Mouse (Mus musculus): ENCODE results near the gene Cetn3.

Gene Cetn3

DNA sequence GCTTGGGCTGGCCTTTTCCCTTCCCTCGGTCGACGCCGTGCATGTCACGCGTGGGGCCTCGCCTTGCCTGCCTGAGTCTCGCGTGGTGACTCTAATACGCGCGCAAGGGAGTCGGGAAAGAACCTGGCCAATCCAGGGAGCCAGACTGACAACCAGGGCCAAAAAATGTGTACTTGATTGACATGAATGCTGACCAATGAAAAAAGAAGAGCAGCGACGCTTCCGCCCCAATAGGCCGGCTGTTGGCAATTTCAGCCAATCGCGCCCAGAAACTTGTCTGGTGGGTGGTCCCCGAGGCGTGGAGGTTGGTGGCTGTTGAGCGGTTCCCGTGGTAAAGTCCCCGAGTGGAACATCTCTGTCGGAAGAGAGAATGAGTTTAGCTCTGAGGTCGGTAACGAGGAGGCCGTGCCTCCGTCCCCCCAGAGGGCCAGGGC, at the start of gene Cetn3:
Cetn3 (plus strand) TSS at position 107 of the 434 bp plus-strand sequence.
- peak; percentile 86 to 90 for DNase-seq (ENCODE audit: low spot score in 2 of 2)

DNA sequence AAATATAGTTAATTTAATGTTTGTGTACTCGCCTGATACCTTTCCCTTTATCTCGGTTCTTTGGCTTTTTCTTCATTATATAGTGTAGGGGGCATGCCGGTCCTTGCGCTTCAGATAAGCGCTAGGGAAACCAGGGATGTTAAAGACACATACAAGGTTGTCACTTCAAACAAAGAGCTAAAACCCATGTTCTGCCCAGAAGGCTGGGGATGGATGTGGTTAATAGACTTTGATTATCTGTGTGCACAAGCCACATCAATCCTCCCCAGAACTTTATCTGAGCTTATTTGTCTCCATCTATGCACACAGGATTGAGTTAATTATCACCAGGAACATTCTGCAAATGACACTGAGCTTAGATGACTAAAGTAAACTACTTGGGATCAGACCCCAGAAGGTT, 46.3 kb upstream of the Cetn3 start:
- DNase-seq (ENCODE audit: low spot score in 2 of 2) = no peak

DNA sequence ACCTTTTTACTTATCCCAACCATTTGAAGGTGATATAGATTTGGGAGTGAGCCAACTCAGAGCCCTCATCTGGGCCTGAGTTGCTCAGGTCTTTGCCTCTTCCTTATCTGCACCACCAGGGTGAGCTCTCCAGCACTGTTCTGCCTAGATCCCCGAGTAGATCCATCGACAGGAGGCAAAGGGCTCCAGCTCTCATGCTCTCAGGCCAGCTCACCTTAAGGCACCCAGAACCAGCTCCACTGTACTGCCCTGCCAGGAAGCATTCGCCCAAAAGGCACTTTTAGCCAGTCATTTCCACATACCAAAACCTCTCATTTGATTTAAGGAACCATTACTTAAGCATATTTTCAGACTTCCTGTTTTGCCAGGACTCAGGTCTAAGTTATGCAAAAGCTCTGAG, 42.0 kb upstream of the Cetn3 start:
- DNase-seq (ENCODE audit: low spot score in 2 of 2) = no peak

DNA sequence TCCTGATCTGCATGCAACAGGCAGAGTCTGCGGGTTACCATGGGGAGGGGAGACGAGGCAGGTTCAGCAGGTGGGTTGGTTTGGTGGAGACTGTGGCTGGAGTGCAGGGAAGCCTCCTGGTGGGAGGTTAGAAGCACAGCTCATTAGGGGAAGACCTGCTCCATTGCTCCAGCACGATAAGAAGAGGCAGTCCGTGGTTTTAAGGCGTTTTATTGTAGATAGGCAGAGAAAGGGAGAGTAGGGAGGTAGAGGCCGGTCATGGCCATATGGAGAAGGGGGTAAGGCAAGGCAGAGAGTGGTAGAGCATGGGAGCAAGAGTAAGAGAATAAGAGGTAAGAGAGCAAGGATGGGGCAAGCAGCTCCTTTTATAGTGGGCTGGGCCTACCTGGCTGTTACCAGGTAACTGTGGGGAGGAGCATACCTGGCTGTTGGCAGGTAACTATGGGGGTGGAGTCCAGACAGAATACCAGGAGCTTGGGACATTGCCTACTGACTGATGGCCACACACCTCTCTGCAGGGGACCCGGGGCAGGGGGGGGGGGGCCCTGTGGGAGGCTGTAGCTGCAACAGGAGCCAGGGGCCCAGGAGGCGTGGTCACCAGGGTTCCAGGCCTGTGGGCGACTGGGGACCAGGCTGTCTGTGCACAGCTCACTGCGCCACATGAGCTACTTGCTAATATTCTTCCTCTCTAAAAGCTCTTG, 39.3 kb upstream of the Cetn3 start:
- no peak for DNase-seq (ENCODE audit: low spot score in 2 of 2)

DNA sequence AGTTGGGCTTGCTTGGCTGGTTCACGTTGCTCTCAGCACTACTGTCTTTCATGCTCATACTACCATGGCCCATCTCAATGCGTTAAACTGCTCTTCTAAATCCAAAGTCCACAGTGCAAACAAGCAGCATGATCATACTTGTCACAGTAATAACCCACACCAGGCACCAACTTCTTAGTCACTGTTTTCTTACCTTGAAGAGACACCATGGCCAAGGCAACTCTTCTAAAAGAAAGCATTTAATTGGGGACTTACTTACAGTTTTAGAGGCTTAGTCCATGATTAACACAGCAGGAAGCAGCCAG, 38.8 kb upstream of the Cetn3 start:
- DNase-seq (ENCODE audit: low spot score in 2 of 2) = no peak

DNA sequence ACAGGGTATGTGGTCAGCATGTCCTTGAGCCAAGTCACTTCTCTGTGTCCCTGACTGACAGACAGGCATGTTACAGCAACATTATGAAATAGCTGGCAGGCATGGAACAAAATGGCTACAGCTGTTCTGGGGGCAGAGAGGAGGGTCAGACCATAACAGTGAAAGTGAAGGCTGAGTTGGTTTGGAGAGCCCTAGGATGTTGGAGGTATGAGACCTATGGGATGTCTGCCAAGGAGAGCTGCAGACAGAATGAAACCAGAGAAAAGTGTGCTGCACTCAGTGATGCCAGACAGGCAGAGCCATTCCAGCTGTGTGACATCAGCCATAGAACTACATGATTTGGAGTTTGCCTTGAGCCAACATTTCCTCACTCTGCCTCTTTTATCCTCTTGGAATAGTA, 28.0 kb upstream of the Cetn3 start:
- no peak for DNase-seq (ENCODE audit: low spot score in 2 of 2)

DNA sequence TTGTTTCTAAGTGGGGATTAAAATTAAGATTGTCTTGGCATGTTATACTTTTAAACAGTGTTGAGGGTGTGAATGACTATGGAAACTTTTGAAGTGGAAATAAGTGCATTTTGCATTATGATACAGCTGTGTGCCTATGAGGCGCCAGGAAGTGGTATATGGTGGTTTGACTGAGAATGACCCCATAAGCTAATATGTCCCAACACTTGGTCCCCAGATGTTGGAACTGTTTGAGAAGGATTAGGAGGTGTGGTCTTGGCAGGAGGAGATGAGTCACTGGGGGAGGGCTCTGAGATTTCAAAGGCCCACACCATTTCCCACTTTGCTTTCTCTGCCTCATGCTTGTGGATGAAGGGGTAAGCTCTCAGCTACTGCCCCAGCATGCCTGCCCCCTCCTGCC, 27.6 kb upstream of the Cetn3 start:
- DNase-seq (ENCODE audit: low spot score in 2 of 2) = no peak

DNA sequence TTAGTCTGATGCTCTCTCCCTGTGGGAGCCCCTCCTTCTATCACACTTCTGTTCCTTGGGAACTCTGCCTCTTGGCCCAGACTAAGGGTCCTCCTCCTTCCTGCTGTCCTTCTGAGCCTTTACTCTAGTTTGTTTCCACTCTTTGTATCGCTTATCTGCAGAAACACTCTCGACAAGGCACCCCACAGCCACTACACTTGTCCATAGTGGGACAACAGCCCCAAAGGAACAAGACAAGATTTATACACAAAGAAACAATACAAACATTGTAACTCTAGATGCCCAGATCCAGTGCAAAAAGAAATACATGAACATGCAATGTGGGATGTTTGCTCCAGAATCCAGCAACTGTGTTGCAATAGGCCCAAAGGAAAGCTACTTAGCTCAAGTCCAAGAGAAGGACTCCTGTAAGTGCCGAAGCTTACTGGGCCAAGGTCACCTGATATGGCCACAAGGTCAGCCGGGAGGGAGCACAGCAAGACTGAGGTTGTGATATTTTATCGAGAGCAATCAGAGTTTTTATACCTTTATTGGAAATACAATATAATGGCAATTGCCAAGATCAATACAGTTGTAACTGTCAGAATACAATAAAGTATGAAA, 25.7 kb upstream of the Cetn3 start:
- no peak for DNase-seq (ENCODE audit: low spot score in 2 of 2)

DNA sequence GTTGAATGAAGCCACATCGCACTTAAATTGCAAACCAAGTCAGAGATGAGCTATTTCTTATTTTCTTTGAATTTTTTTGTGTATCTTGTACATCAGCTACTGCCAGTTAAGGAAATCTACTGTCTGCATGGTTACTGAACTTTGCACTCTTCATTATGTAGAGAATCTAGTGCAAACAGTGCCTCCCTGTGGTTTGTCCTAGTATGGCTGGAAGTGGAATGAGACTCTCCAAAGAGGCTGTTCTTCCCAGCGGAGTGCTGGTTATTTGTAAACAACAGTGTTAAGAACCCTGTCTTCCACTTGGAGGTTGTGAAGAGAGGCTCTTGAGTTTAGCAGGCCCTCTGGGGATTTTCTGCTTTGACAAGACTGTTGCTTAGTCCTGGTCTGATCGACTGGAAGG, 22.5 kb upstream of the Cetn3 start:
- peak; percentile 10 to 23 for DNase-seq (ENCODE audit: low spot score in 2 of 2)

DNA sequence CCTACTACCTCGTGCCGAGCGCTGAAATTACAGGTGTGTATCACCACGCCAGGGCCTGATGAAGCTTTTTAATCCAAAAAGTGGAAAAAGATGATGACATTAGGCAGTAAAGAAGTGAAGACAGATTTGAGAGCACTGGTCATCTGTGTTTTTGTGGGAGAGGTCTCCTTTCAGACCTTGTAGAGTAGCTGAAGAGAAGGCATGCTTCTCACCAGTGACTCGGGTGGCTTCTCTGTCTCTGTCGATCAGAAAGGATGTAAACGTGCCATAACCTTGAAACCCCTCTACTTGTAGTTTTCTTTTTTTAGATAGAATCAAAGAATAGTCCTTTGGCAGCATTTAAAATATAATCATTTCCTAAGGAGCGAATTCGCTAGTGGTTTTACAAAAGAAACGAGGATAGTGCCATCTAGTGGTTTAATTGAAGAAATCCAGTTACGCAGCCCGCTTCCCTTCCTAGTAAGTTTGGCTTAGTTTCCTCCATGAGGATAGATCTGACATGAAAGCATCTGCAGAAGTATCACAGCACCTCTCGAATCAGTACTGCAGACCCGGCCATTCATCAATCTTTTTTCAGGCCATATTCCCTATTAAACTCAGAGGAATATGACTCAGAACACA, 21.2 kb upstream of the Cetn3 start:
- DNase-seq (ENCODE audit: low spot score in 2 of 2) = no peak

DNA sequence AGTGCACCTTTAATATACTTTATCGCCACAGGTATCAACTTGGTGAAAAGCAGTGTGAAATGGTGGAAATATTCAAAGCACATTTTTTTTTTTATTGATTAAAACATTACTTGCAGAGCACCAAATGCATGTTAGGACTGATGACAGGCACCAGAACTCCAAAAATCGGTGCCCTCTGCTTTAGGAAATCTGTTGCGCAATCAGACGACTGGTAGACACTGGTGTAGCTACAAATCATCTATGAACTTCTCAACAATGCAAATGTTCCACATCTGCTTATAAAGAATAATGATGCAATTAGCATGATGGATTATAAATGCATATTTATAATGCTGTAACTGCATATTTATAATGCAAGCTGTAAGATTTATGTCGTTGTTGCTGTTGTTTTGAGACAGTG, 18.7 kb upstream of the Cetn3 start:
- no peak for DNase-seq (ENCODE audit: low spot score in 2 of 2)

DNA sequence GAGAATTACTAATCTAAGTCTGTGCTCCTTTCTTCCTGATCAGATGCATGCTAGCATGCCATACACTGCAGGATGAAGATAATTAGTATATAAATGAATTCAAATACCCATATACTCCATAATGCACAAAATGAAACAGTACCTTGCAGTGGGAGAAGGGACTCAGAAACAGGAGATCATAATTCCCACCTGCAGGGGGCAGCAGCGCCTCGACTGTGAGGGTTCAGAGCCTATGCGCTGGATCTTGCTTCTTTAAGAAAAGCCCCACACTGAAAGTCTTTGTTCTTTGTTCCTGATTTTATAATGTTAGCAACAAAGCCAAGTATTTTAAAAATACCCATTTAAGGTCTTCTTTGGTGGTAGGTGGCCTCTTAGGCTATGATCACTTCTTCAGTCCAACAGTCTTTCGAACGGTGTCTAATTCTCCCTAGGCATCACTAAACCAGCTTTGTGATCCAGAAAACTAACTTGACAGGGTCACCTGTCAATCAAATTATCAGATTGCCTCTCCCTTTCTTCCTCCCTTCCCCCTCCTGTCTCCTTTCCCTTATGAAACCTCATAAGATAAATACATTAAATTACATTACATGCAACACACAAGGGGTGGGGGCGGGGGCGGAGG, 15.7 kb upstream of the Cetn3 start:
- DNase-seq (ENCODE audit: low spot score in 2 of 2) = peak; percentile 19 to 31

DNA sequence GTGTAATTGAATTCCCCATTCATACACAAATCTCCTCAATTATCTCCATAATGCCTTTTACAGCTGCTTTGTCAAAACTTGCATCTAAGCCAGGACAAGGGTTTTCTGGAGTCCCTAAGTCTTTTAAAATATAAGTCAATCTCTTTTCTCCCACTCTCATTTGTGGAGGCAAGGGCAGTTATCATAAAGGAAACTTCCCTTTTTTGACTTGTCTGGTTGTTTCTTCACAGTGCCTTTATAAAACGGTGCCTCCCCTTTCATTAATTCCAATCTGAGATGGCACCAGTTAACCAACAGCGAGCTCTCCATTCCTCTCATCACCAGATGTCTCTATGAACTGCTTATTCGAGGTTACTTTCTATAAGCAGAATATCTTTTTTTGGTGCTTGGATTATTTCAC, 6.7 kb upstream of the Cetn3 start:
- no peak for DNase-seq (ENCODE audit: low spot score in 2 of 2)

DNA sequence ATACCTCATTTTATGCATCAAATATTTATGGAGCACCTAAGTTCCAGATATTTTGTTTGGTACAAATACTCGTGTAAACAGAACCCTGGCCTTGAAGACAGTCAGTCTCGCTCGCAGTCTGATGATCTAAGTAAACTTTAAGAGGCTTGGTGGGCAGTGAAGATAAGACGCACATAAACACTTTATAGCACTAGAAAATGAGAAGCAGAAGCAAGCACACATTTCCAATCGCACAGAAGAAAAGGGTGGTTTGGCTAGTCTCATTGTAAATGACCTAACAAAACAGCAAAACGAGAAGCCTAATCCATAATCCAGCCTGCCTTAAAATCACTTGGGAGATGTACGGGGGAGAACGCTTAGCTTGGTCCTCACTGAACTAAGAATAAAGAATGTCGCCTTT, 402 bp upstream of the Cetn3 start:
- DNase-seq (ENCODE audit: low spot score in 2 of 2) = no peak

DNA sequence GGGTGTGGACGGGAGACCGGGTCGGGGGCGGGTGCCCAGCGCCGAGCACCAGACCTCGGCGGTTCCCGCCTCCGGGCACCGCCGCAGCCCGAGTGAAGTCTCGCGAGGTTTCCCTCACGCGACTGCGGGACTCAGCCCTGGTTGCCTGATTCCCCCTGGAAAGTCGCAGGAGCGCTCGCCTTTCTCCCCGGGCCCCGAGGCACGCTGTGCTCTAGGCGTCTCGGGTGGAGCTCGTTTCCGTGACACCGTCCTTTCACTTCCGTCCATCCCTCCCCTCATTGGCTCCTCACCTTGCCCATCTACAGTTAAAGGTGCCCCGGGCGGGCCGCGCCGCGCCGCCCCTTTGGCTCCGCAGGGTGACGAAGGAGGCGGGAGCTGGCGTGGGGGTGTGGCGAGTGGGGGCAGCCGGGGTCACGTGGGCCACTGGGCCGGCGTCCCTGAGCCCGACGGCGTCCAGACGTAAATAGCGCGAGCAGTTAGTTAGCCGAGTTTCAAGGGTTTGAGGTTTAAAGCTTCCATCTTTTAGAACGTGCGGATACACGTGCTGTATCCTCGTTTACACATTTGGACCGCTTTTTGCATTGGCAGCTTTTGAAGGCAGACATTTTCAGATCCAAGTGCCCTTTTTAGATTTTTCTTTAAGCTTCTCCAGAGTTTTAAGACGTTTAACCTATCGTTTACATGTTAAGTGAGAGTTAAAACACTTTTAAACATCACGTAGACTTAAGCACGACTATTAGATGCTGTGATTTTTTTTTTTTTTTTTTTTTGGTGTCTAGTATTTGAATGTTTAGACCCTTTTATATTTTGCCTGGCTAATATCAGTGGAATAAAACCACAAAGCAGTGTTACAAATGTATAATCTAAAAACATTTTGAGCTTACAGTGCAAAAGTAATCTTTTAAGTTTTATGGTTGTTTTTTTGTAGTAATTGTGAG, 797 bp downstream of the Cetn3 start:
- peak; percentile 95 to 97 for DNase-seq (ENCODE audit: low spot score in 2 of 2)

DNA sequence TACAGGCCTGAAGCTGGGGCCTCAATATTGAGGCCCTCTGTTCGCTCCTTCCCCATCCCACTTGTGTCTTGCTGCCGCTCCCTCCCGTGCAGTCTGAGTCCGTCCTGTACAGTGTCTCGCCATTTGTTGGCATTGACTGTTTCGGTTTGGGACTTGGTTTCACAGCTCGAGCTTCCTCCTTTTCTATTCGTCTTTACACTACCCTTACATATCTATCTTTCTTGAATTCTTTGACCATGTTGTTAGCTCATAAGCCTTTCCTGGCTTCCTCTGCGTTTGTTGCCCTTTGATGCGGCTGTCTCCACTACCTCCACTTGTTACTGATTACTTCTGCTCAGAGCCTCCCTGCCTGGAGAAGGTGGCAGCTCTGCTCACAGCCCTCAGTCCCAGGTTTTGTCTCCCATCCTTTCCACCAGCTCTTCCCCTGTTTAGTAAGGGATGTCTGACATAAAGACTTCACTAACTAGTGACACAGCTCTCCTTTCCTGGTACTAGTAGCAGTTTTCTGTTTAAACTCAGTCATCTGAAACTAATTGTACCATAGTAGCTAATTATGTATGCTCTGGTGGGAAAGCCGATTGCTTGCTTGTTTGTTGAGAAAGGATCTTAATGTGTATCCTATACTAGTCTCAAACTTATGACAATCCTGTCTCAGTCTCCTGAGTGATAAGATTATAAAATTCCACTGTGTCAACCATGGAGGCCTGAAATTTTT, 3.0 kb downstream of the Cetn3 start:
- DNase-seq (ENCODE audit: low spot score in 2 of 2) = no peak

DNA sequence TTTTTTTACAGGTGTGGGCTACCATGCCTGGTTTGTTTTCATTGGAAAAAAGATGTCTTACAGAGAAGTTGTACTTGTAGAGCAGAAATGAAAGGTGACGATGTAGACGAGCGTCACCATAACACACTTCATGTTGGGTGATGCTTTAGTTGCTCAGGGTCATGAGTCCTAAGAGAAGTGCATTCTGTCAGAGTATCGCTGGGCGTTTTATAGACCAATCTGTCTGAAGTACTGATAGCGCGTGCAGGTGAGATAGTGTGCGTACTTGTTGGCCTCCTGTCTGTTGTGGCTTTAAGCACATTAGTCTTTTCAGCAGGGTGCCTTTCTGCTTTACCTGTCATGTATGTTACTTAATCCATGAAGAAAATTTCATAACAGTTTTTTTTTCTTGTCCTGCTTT, 7.3 kb downstream of the Cetn3 start:
- no peak for DNase-seq (ENCODE audit: low spot score in 2 of 2)

DNA sequence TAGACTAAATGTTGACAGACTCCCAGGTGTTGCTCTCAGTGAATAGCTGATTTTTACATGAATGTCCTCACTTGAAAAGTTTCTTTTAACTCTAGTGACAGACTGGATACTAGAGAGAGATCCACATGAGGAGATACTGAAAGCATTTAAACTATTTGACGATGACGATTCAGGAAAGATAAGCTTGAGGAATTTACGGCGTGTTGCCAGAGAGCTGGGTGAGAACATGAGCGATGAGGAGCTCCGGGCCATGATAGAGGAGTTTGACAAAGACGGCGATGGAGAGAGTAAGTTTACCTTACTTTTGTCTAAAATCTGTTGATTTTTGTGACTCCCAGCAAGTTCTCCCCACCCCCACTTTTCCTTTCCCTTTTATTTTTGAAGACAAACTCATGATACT, 9.0 kb downstream of the Cetn3 start:
- no peak for DNase-seq (ENCODE audit: low spot score in 2 of 2)

DNA sequence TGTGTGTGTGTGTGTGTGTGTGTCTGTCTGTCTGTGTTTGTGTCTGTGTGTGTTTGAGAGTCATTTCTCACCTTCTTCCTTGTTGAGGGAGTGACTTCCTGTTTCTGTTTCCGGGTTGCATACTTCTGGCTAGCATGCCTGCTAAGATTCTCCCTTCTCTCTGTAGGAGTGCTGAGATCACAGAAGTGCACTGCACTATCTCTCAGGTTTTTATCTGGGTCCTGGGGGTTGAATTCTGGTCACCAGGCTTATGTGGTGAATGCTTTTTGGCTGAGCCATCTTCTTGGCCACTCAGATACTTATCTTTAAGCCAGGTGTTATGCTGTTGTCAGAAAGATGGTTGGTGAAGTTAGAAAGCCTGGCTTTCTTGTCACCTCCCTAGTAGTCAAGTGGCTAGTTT, 11.0 kb downstream of the Cetn3 start:
- DNase-seq (ENCODE audit: low spot score in 2 of 2) = no peak

DNA sequence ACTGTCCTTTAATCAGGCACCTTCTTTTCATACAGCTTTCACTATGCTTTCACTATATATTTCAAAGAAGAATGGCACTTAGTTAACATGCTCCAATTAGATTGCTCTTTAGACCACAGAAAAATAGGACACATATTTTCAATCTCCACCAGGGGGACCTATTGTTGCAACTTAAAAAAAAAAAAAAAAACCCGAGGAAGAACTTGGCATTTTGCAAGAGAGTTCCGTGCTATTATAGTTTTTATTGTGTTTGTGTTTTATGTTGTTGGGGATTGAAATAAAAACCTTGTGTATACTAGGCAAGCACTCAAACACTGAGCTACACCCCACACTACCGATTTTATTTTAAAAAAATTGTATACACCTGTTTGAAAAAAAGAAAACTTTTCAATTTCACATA, 18.2 kb downstream of the Cetn3 start:
- DNase-seq (ENCODE audit: low spot score in 2 of 2) = no peak

DNA sequence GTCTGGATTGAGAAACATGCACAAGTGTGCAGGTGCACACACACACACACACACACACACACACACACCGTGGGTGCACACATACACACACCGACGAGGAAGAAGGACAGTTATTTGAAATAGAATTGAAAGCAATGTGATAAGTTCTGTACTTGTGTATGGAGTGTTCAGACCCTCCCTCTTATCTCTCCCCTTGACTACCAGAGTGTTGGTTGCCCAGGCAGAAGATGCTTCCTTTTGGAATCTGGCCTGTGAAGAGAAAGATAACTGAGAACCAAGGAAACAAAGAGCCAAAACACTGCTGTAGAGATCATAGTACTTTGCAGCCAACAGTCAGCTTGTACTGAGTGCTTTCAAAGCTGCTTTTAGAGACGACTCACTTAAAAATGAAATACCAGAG, 20.8 kb downstream of the Cetn3 start:
- DNase-seq (ENCODE audit: low spot score in 2 of 2) = no peak

All from urinary bladder, postnatal 36 days (tissue).